Mouse (Mus musculus) forebrain, embryonic 11.5 days (tissue): ENCODE measurements around the gene Twist2. TPM values are rescaled to one million over a fixed set of nuclear protein-coding genes. Genes with fewer than 3 reads are reported as not detected.
A peak's percentile ranks its signal among the peaks of the same experiment; 100 is the strongest.

Source experiments
- ATAC-seq: fragments of 200-750 bp; cut with Nextera tagmentation; replicated peaks from 2 replicates; pipeline ENCODE4 v1.8.0; 2017; ENCODE audit warnings: moderate TSS enrichment; ENCODE audit not compliant: low FRiP score
- DNase-seq: peaks from one replicate; pipeline ENCODE4 v3.0.0-alpha.2; 2017; ENCODE audit warnings: low spot score
- H3K27ac ChIP-seq: fragments of 300-500 bp; sonication (generic); 2 replicates; pipeline ENCODE4 v1.5.1; 2014; ENCODE audit warnings: low read depth, low read length
- H3K27me3 ChIP-seq: fragments of 300-500 bp; sonication (generic); 2 replicates; pipeline ENCODE4 v1.6.1; 2014; ENCODE audit warnings: mild to moderate bottlenecking, low read length, mixed read lengths; ENCODE audit not compliant: control insufficient read depth, insufficient read depth
- H3K36me3 ChIP-seq: fragments of 300-500 bp; sonication (generic); 2 replicates; pipeline ENCODE4 v1.6.1; 2014; ENCODE audit warnings: mild to moderate bottlenecking, low read length, moderate library complexity, mixed read lengths; ENCODE audit not compliant: control insufficient read depth, insufficient read depth
- H3K4me1 ChIP-seq: fragments of 300-500 bp; sonication (generic); replicated peaks from 2 replicates; pipeline ENCODE4 v1.6.1; 2014; ENCODE audit warnings: low read length, mixed read lengths; ENCODE audit not compliant: control insufficient read depth, insufficient read depth
- H3K4me2 ChIP-seq: fragments of 300-500 bp; sonication (generic); 2 replicates; pipeline ENCODE4 v1.6.1; 2014; ENCODE audit warnings: low read depth, mild to moderate bottlenecking, low read length, moderate library complexity, mixed read lengths; ENCODE audit not compliant: severe bottlenecking
- H3K4me3 ChIP-seq: fragments of 300-500 bp; sonication (generic); 2 replicates; pipeline ENCODE4 v1.5.1; 2014; ENCODE audit warnings: low read depth, low read length
- H3K9ac ChIP-seq: fragments of 300-500 bp; sonication (generic); 2 replicates; pipeline ENCODE4 v1.6.1; 2014; ENCODE audit warnings: low read length
- H3K9me3 ChIP-seq: fragments of 300-500 bp; sonication (generic); 2 replicates; pipeline ENCODE4 v1.6.1; 2016; ENCODE audit warnings: low read length, mixed read lengths; ENCODE audit not compliant: control insufficient read depth
- WGBS: fragments of 180-500 bp; shearing (Covaris S2); extraction: QIAGEN DNeasy Blood & Tissue Kit; methylation state at CpG from one replicate; pipeline ENCODE4 v1.1.7; 2014; 5-methylcytosine and 5-hydroxymethylcytosine counted together
- polyA plus RNA-seq: library from polyadenylated mRNA; unstranded; fragments of >200 nt; fragmentation: Nextera tagmentation; extraction: Ambion mirVana; gene quantifications from 2 replicates; pipeline ENCODE4 v1.2.1, GENCODE M21; 2014

The Twist2 gene
- polyA plus RNA-seq, 1 experiment from 2014 or later: 7.9 TPM

DNA sequence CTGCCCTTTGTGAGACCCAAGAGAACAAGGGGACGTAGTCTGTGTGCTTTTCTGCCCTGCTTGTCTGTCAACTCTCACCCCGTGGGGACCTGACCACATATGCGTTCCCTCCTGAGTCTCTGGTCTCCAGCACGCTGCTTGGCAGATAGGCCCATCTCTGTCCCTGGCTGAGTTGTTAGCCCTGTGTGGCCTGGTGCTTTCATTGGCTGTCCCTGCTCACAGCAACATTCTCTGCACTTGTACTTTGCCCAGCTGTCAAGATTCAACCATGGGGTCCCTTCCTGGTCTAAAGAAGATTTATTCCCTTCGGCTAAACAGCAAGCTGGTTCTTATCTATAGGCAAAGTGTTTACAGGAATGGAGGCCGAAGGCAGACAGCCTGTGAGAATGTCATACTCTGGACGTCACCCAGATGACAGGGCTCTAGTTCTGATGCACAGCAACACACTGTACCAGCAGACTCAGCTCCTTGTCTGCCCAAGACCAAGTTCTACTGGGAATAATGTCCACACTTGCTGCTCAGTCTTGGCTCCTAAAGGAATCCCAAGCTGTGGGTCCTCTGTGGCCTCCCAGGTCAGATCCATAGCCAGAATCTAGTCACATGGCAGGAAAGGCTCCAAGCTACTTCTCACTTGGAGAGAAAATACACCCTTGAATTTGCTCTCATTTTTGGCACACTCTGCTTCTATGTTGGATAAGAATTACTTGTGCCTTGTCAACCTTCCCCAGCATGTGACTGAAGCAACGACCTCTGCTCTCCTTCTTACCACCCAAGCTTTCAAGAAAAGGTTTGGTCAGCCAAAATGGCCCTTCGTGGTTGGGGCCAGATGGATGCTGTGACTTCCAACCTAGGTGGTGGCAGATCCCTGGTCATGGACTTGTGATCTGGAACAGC is 55.8 kb downstream of the Twist2 start:
- no peak overlapping the region for H3K9ac ChIP-seq
- no peaks in the 10 kb centered on the region for H3K27me3 ChIP-seq
- no peak overlapping the region for H3K4me3 ChIP-seq
- ATAC-seq (no peak), DNase-seq (no peak)
- H3K27ac ChIP-seq: no peak overlapping the region
- no peaks in the 10 kb centered on the region for H3K4me1 ChIP-seq
- H3K9me3 ChIP-seq: no peaks in the 10 kb centered on the region
- H3K36me3 ChIP-seq: no peaks in the 10 kb centered on the region
- 85% methylated on average over 9 of the region's 9 CpGs for WGBS
- no peak overlapping the region for H3K4me2 ChIP-seq

DNA sequence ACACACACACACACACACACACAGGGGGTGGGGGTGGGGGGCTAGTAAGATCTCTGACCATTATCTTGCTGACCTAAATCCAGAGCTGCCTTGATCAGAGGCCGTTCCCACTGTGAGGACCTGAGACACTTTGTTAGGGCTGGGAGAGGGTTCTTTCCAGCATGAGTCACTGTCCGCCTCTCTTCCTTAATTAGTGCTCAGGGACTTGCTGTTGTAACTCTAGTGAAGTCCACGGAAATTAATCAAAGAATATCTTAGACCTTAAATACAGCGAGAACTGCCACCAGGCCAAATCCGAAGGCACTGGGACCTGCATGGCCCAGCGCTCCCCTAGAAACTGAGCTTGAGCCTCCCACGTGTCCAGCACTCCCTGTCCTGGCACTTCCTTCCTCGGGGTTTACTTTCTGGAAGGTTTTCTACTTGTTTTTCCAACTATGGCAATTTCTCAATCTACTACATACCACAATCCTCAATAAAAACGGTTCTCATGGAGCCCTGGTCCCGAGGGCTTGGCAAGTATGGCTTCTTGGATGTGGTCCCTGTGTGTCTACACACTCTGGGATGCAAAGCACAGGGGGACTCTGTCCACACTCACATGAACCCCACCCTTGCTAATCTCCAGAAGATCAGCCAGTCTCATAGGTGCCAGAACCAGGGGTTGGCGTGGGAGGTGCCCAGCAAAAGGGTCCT is 57.0 kb downstream of the Twist2 start:
- Histone ChIP-seq H3K4me1 (no peaks in the 10 kb centered on the region), H3K36me3 (no peaks in the 10 kb centered on the region), H3K9ac (no peak overlapping the region), H3K4me2 (no peak overlapping the region), H3K27ac (no peak overlapping the region), H3K9me3 (no peaks in the 10 kb centered on the region), H3K27me3 (no peaks in the 10 kb centered on the region), H3K4me3 (no peak overlapping the region)
- no peak for ATAC-seq
- no peak for DNase-seq
- 76% methylated on average over 11 of the region's 11 CpGs for WGBS

DNA sequence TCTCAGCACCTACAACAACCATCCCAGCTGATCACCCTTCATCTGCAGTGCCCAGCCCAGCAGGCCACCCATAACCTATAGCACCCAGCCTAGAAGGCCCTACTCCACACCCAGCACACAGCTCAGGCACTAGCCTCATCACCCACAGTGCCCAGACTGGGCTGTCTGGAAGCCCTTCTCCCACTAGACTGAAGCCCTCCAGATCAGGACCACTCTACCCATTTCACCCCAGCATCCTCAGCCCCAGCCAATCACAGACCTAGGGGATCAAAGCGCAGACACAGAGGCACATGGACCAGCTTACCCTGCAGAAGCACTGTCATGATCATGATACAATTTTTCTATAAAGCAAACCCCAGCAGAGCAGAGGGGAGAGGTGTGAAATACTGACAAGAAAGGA is 57.6 kb downstream of the Twist2 start:
- Histone ChIP-seq H3K9ac (no peak overlapping the region), H3K9me3 (no peaks in the 10 kb centered on the region), H3K27me3 (no peaks in the 10 kb centered on the region), H3K27ac (no peak overlapping the region), H3K4me3 (no peak overlapping the region), H3K4me1 (no peaks in the 10 kb centered on the region), H3K36me3 (no peaks in the 10 kb centered on the region), H3K4me2 (no peak overlapping the region)
- DNase-seq (no peak), ATAC-seq (no peak)
- 88% methylated on average over 1 of the region's 1 CpGs for WGBS

DNA sequence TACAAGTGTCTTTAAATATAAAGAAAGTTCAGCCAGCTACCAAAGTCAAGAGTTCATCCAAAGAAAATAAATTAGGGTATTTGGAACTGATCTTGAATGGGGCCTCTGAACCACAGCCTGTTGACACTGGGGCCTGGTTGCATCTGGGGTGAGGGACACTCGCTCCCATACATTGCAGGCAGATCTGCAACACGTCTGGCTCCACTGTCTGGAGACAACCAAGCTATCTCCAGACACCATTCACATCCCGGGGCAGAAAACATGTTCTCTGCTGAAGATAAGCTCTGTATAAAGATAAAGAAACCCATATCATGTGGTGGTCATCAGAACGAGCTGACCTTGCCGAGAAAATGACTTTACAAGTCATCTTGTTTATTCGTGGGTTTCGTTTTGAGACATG is 60.2 kb downstream of the Twist2 start:
- no peak for ATAC-seq

DNA sequence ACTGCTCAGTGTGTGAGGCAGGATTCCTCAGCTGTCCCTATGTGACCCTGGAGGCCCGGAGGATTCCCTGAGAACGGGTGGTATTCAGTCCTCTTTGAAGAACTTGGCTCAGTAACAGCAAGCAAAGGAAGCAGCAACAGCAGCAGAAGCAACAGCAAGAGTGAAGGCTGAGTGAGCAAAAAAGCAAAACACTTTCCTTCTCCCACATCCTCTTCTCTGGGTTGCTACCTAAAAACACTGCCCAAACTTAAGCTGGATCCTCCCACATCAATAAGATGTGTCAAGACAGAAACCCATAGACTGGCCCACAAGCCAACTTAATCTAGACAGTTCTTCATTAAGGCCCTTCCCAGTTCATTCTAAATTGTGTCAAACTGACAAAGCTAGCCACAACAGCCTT is 64.7 kb downstream of the Twist2 start:
- no peak for ATAC-seq
- WGBS: 78% methylated on average over 2 of the region's 2 CpGs
- Histone ChIP-seq H3K36me3 (no peaks in the 10 kb centered on the region), H3K27me3 (no peaks in the 10 kb centered on the region), H3K9me3 (no peaks in the 10 kb centered on the region), H3K4me3 (no peak overlapping the region), H3K27ac (no peak overlapping the region), H3K4me1 (no peaks in the 10 kb centered on the region), H3K4me2 (no peak overlapping the region), H3K9ac (no peak overlapping the region)
- DNase-seq: peak; percentile 23

More for the DNA sequence above, 60.2 kb downstream of the Twist2 start:
- no peaks in the 10 kb centered on the region for H3K9me3 ChIP-seq
- no peaks in the 10 kb centered on the region for H3K36me3 ChIP-seq
- no peak overlapping the region for H3K9ac ChIP-seq
- WGBS: 89% methylated on average over 7 of the region's 7 CpGs
- H3K4me2 ChIP-seq: no peak overlapping the region
- no peaks in the 10 kb centered on the region for H3K4me1 ChIP-seq
- H3K27ac ChIP-seq: no peak overlapping the region
- H3K4me3 ChIP-seq: no peak overlapping the region
- no peaks in the 10 kb centered on the region for H3K27me3 ChIP-seq
- peak; percentile 22 for DNase-seq

DNA sequence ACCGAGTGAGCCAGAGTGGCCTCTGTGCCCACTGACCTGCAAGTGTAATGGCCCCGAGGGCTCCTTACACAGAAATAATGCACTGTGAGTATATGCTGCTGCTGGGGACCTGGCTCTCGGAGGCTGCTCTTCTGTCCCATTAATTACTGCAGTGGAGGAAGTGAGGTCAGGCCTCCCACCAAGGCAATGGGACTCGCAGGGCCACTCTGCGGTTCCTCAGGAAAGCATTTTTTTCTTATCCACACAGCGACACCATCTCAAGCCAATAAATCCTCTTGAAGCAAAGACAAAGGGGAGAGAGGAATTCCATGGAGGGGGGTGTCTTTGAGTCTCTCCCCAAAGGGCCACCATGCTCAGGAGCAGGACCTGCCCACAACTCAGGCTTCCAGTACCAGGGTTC is 69.8 kb downstream of the Twist2 start:
- Histone ChIP-seq H3K4me3 (no peak overlapping the region), H3K27me3 (no peaks in the 10 kb centered on the region), H3K27ac (no peak overlapping the region), H3K4me2 (no peak overlapping the region), H3K9me3 (no peaks in the 10 kb centered on the region), H3K4me1 (no peaks in the 10 kb centered on the region), H3K9ac (no peak overlapping the region), H3K36me3 (no peaks in the 10 kb centered on the region)
- no peak for ATAC-seq
- 64% methylated on average over 6 of the region's 6 CpGs for WGBS
- peak; percentile 37 for DNase-seq

DNA sequence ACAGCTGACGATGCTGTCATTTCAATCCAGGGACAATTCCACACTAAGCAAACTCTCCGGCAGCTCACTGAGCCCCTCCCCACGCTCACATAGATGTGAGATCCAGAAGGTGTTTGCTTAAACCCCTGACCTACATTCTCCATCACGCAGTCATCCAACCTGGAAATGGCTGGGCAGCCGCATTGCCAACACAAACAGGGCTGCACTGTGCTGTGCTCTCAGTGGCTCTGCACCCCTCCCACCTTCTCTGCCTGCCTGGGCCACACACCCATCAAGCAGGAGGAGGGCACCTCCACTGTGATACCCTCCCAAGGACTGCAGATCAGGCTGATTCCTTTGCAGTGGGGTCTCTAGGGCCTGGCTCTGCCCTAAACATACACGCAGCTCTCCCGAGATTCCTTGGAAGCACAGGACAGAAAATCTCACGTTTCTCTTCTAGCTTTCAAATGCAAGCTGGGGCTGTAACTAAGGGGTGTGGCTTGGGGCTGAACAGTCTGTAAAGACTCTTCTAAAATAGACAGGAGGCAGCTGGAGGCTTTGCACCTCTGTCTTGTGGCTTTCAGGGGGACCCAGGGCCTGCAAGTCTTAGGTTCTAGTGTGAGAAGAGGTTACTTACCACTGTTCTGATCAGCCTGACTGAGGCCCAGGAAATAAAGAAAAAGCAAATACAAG is 71.3 kb downstream of the Twist2 start:
- no peaks in the 10 kb centered on the region for H3K36me3 ChIP-seq
- peak; percentile 42 for DNase-seq
- H3K4me2 ChIP-seq: no peak overlapping the region
- H3K4me1 ChIP-seq: no peaks in the 10 kb centered on the region
- no peaks in the 10 kb centered on the region for H3K9me3 ChIP-seq
- no peak overlapping the region for H3K4me3 ChIP-seq
- WGBS: 63% methylated on average over 8 of the region's 8 CpGs
- ATAC-seq: no peak
- no peak overlapping the region for H3K9ac ChIP-seq
- H3K27me3 ChIP-seq: no peaks in the 10 kb centered on the region
- H3K27ac ChIP-seq: no peak overlapping the region

DNA sequence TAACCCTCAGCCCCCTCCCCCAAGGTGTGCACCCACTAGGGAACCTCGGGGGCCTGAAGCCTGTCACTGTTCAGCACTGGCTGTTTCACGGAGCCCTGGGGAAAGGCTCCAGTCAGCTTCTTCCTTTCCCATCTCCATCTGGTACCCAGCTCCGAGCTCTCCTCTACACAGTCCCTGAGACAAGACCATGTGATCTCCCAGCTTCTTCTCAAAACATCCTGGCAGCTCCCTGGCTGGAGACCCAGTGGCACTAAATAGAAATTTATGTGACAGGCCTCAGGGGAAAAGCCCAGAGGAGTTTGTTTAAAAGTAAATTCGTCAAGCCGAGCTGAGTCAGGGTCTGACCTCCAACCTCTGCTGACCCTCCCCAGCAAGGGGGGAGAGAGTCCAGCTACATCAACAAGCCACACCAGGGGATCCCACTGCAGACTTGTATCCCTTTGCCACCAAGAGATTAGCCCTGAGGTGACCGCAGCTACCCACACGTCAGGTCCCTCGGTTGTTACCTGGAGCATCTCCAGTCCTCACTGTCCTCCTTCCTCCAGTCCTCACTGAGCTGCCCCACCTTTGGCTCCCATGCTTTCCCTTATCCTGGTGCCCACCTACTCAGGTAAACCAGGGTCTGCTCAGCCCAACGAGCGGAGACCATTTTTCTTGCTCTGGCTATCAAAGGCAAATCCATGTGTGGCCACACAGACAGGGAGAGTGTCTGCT is 72.5 kb downstream of the Twist2 start:
- H3K36me3 ChIP-seq: no peaks in the 10 kb centered on the region
- H3K9ac ChIP-seq: no peak overlapping the region
- peak; percentile 43 for DNase-seq
- H3K4me2 ChIP-seq: no peak overlapping the region
- no peak for ATAC-seq
- WGBS: 76% methylated on average over 10 of the region's 10 CpGs
- no peaks in the 10 kb centered on the region for H3K27me3 ChIP-seq
- no peak overlapping the region for H3K4me3 ChIP-seq
- no peak overlapping the region for H3K27ac ChIP-seq
- H3K4me1 ChIP-seq: no peaks in the 10 kb centered on the region
- H3K9me3 ChIP-seq: no peaks in the 10 kb centered on the region
